Mouse (Mus musculus) stomach, embryonic 16.5 days (tissue): ENCODE measurements around the gene Cd37. TPM values are rescaled to one million over a fixed set of nuclear protein-coding genes. Genes with fewer than 3 reads are reported as not detected.

Experiments
- ATAC-seq: fragments of 200-750 bp; cut with Nextera tagmentation; 2 replicates; pipeline ENCODE4 v1.8.0; 2017; ENCODE audit warnings: moderate number of reproducible peaks, moderate TSS enrichment; ENCODE audit not compliant: insufficient read depth, low FRiP score
- H3K27ac ChIP-seq: fragments of 300-500 bp; sonication (generic); 2 replicates; pipeline ENCODE4 v1.5.1; 2014; ENCODE audit warnings: low read length
- H3K27me3 ChIP-seq: fragments of 300-500 bp; sonication (generic); 2 replicates; pipeline ENCODE4 v1.6.1; 2014; ENCODE audit warnings: low read length, control low read depth, mixed read lengths; ENCODE audit not compliant: control insufficient read depth, insufficient read depth
- H3K36me3 ChIP-seq: fragments of 300-500 bp; sonication (generic); 2 replicates; pipeline ENCODE4 v1.6.1; 2014; ENCODE audit warnings: low read length; ENCODE audit not compliant: control insufficient read depth, insufficient read depth
- H3K4me1 ChIP-seq: fragments of 300-500 bp; sonication (generic); 2 replicates; pipeline ENCODE4 v1.6.1; 2014; ENCODE audit warnings: low read length, control low read depth, mixed read lengths; ENCODE audit not compliant: control insufficient read depth, insufficient read depth
- H3K4me2 ChIP-seq: fragments of 300-500 bp; sonication (generic); 2 replicates; pipeline ENCODE4 v1.6.1; 2014; ENCODE audit warnings: low read depth, low read length, mixed read lengths
- H3K4me3 ChIP-seq: fragments of 300-500 bp; sonication (generic); replicated peaks from 2 replicates; pipeline ENCODE4 v1.5.1; 2014; ENCODE audit warnings: mild to moderate bottlenecking, low read length
- H3K9ac ChIP-seq: fragments of 300-500 bp; sonication (generic); 2 replicates; pipeline ENCODE4 v1.6.1; 2014; ENCODE audit warnings: low read length
- H3K9me3 ChIP-seq: fragments of 300-500 bp; sonication (generic); replicated peaks from 2 replicates; pipeline ENCODE4 v1.6.1; 2016; ENCODE audit warnings: low read length, control low read depth; ENCODE audit not compliant: control insufficient read depth
- WGBS: fragments of 180-500 bp; shearing (Covaris S2); extraction: QIAGEN DNeasy Blood & Tissue Kit; methylation state at CpG from one replicate; pipeline ENCODE4 v1.1.7; 2014; 5-methylcytosine and 5-hydroxymethylcytosine counted together
- polyA plus RNA-seq: library from polyadenylated mRNA; unstranded; fragments of >200 nt; fragmentation: Nextera tagmentation; extraction: Ambion mirVana; gene quantifications from 2 replicates; pipeline ENCODE4 v1.2.1, GENCODE M21; 2015

Cd37 gene
- polyA plus RNA-seq, 1 experiment from 2014 or later, result 5.0 TPM

- no peak overlapping the region for H3K9ac ChIP-seq
- 88% methylated on average over 6 of the region's 6 CpGs for WGBS
- no peaks in the 10 kb centered on the region for H3K36me3 ChIP-seq
- H3K27me3 ChIP-seq, result 0 out of 2 replicates have a peak, but pooled peaks cover 19% of the 10 kb centered on the region
- H3K27ac ChIP-seq, result no peak overlapping the region
- ATAC-seq, result no peak
- no peaks in the 10 kb centered on the region for H3K9me3 ChIP-seq
- no peak overlapping the region for H3K4me3 ChIP-seq
- no peaks in the 10 kb centered on the region; the same call in 1 of the 2 replicates for H3K4me1 ChIP-seq
- H3K4me2 ChIP-seq, result no peak overlapping the region
These were observed 48.7 kb downstream of the Cd37 start for GRCm38 (mm10) chr7:45190186-45190585.

GRCm38 (mm10) chr7:45189600-45189999, 49.3 kb downstream of the Cd37 start:
- H3K9ac ChIP-seq, result no peak overlapping the region
- H3K36me3 ChIP-seq, result no peaks in the 10 kb centered on the region
- no peaks in the 10 kb centered on the region; the same call in 1 of the 2 replicates for H3K4me1 ChIP-seq
- H3K27me3 ChIP-seq, result peaks cover 24% of the 10 kb centered on the region; the same call in 1 of the 2 replicates
- no peak overlapping the region for H3K4me2 ChIP-seq
- 58% methylated on average over 16 of the region's 16 CpGs for WGBS
- H3K9me3 ChIP-seq, result no peaks in the 10 kb centered on the region
- ATAC-seq, result no peak
- no peak overlapping the region for H3K4me3 ChIP-seq
- no peak overlapping the region for H3K27ac ChIP-seq

GRCm38 (mm10) chr7:45185921-45186320, 53.0 kb downstream of the Cd37 start:
- Histone ChIP-seq H3K4me3 (no peak overlapping the region), H3K27ac (no peak overlapping the region), H3K4me2 (no peak overlapping the region), H3K27me3 (peaks cover 53% of the 10 kb centered on the region), H3K9me3 (no peaks in the 10 kb centered on the region), H3K9ac (no peak overlapping the region), H3K4me1 (no peaks in the 10 kb centered on the region), H3K36me3 (no peaks in the 10 kb centered on the region)
- no peak for ATAC-seq
- 64% methylated on average over 7 of the region's 7 CpGs for WGBS

- no peak overlapping the region for H3K9ac ChIP-seq
- no peak overlapping the region for H3K4me3 ChIP-seq
- no peaks in the 10 kb centered on the region for H3K36me3 ChIP-seq
- no peak overlapping the region for H3K4me2 ChIP-seq
- no peaks in the 10 kb centered on the region for H3K9me3 ChIP-seq
- H3K27ac ChIP-seq, result no peak overlapping the region
- no peak for ATAC-seq
- no peaks in the 10 kb centered on the region for H3K4me1 ChIP-seq
- H3K27me3 ChIP-seq, result peaks cover 69% of the 10 kb centered on the region
- 63% methylated on average over 7 of the region's 7 CpGs for WGBS
These were observed 55.2 kb downstream of the Cd37 start for GRCm38 (mm10) chr7:45183672-45184071.

Other genes starting within 250 kb of the Cd37 start
- 96.2 and 96.4 TPM in 2 replicates for gene Irf3, start 241.5 kb downstream of the Cd37 start, polyA plus RNA-seq
- 43.8 and 45.8 TPM in 2 replicates for gene Bcl2l12, start 240.4 kb downstream of the Cd37 start, polyA plus RNA-seq
- 22.9 and 24.5 TPM in 2 replicates for gene Scaf1, start 222.8 kb downstream of the Cd37 start, polyA plus RNA-seq
- 63.6 and 68.0 TPM in 2 replicates for gene Rras, start 221.2 kb downstream of the Cd37 start, polyA plus RNA-seq
- gene Prr12, start 186.2 kb downstream of the Cd37 start, polyA plus RNA-seq, result 8.3 and 8.7 TPM in 2 replicates
- 55.7 TPM in 2 replicates for gene Nosip, start 176.7 kb downstream of the Cd37 start, polyA plus RNA-seq
- 24.7 and 27.4 TPM in 2 replicates for gene Prrg2, start 176.4 kb downstream of the Cd37 start, polyA plus RNA-seq
- 388 and 395 TPM in 2 replicates for gene Rcn3, start 146.9 kb downstream of the Cd37 start, polyA plus RNA-seq
- gene Fcgrt, start 135.3 kb downstream of the Cd37 start, polyA plus RNA-seq, result 138 and 149 TPM in 2 replicates
- 1,225 and 1,374 TPM in 2 replicates for gene Rps11, start 114.7 kb downstream of the Cd37 start, polyA plus RNA-seq
- 1,102 and 1,332 TPM in 2 replicates for gene Rpl13a, start 110.4 kb downstream of the Cd37 start, polyA plus RNA-seq
- gene Gm45713, start 102.9 kb downstream of the Cd37 start, polyA plus RNA-seq, result not detected in 2 replicates
- gene Flt3l, start 102.7 kb downstream of the Cd37 start, polyA plus RNA-seq, result 2.2 and 2.8 TPM in 2 replicates
- 81.0 and 81.9 TPM in 2 replicates for gene Pih1d1, start 84.8 kb downstream of the Cd37 start, polyA plus RNA-seq
- 39.5 and 49.2 TPM in 2 replicates for gene Aldh16a1, start 84.5 kb downstream of the Cd37 start, polyA plus RNA-seq
- gene Slc17a7, start 75.2 kb downstream of the Cd37 start, polyA plus RNA-seq, result 0.15 and 0.22 TPM in 2 replicates
- not detected in 2 replicates for gene Gfy, start 59.5 kb downstream of the Cd37 start, polyA plus RNA-seq
- gene Pth2, start 58.1 kb downstream of the Cd37 start, polyA plus RNA-seq, result not detected in 2 replicates
- gene Ccdc155, start 34.2 kb downstream of the Cd37 start, polyA plus RNA-seq, result 0.55 and 1.5 TPM in 2 replicates
- gene Dkkl1, start 27.0 kb downstream of the Cd37 start, polyA plus RNA-seq, result 2.1 and 4.9 TPM in 2 replicates
- 93.9 and 101 TPM in 2 replicates for gene Tead2, start 23.4 kb downstream of the Cd37 start, polyA plus RNA-seq
- gene Slc6a16, start 2.0 kb upstream of the Cd37 start, polyA plus RNA-seq, result not detected in 2 replicates
- not detected in 2 replicates for gene Slc6a21, start 38.4 kb upstream of the Cd37 start, polyA plus RNA-seq
- gene Trpm4, start 94.7 kb upstream of the Cd37 start, polyA plus RNA-seq, result 30.1 and 32.2 TPM in 2 replicates
- 1.0 and 3.1 TPM in 2 replicates for gene Hrc, start 96.2 kb upstream of the Cd37 start, polyA plus RNA-seq
- gene Ppfia3, start 127.9 kb upstream of the Cd37 start, polyA plus RNA-seq, result 5.5 and 6.3 TPM in 2 replicates
- gene Lin7b, start 131.5 kb upstream of the Cd37 start, polyA plus RNA-seq, result 4.6 and 5.5 TPM in 2 replicates
- gene Snrnp70, start 156.6 kb upstream of the Cd37 start, polyA plus RNA-seq, result 150 and 162 TPM in 2 replicates
- 0.09 TPM in 1 of 2 replicates, not detected in the other for gene Kcna7, start 166.5 kb upstream of the Cd37 start, polyA plus RNA-seq
- 1.3 and 1.6 TPM in 2 replicates for gene Ntf5, start 174.6 kb upstream of the Cd37 start, polyA plus RNA-seq
- gene Lhb, start 181.7 kb upstream of the Cd37 start, polyA plus RNA-seq, result not detected in 2 replicates
- 46.3 and 47.3 TPM in 2 replicates for gene Gys1, start 195.7 kb upstream of the Cd37 start, polyA plus RNA-seq
- gene Ruvbl2, start 199.0 kb upstream of the Cd37 start, polyA plus RNA-seq, result 115 and 118 TPM in 2 replicates
- 4,462 and 4,467 TPM in 2 replicates for gene Ftl1, start 220.8 kb upstream of the Cd37 start, polyA plus RNA-seq
- 116 and 142 TPM in 2 replicates for gene Bax, start 227.8 kb upstream of the Cd37 start, polyA plus RNA-seq
- 1.4 and 1.5 TPM in 2 replicates for gene Tulp2, start 242.8 kb upstream of the Cd37 start, polyA plus RNA-seq
- gene Gm45808, start 247.7 kb upstream of the Cd37 start, polyA plus RNA-seq, result not detected in 2 replicates
- 2.0 and 2.2 TPM in 2 replicates for gene Dhdh, start 249.7 kb upstream of the Cd37 start, polyA plus RNA-seq